Mouse (Mus musculus) bone marrow macrophage, adult 2 months (primary cell): Measurements from ENCODE around the gene H2-Q7. TPM values are rescaled to one million over a fixed set of nuclear protein-coding genes. Genes with fewer than 3 reads are reported as not detected.
"Not testable (repeated sequence)": the region's sequence is repeated elsewhere in the genome, so short reads cannot be mapped to it uniquely, and the experiment has no call there.

Experiments
- H3K27ac ChIP-seq: 2 replicates; pipeline ENCODE4 v1.5.1; 2012; ENCODE audit warnings: low read depth, low read length; ENCODE audit not compliant: insufficient read depth
- H3K4me1 ChIP-seq: 2 replicates; pipeline ENCODE4 v1.6.1; 2012; ENCODE audit warnings: low read length; ENCODE audit not compliant: control insufficient read depth, insufficient read depth
- H3K4me3 ChIP-seq: 2 replicates; pipeline ENCODE4 v1.5.1; 2012; ENCODE audit warnings: mild to moderate bottlenecking, low read length, moderate library complexity; ENCODE audit not compliant: insufficient read depth
- CTCF ChIP-seq: IDR thresholded peaks from 2 replicates; pipeline ENCODE4 v1.5.1; 2012; ENCODE audit warnings: low read depth, mild to moderate bottlenecking, low read length, moderate library complexity
- POLR2A ChIP-seq: IDR thresholded peaks from 2 replicates; pipeline ENCODE4 v1.6.1; 2012; ENCODE audit warnings: mild to moderate bottlenecking, low read depth, low read length, borderline replicate concordance
- polyA plus RNA-seq: library from polyadenylated mRNA; stranded (reverse); fragments of >200 nt; gene quantifications from 2 replicates; pipeline ENCODE4 v1.2.4, GENCODE M21; 2012; ENCODE audit not compliant: missing spikeins, insufficient read depth, insufficient read length

H2-Q7 gene
- 15.8 and 18.3 TPM in 2 replicates for polyA plus RNA-seq

- H3K4me1 ChIP-seq, H3K27ac ChIP-seq: not testable (repeated sequence)
- H3K4me3 ChIP-seq = peak within 1 kb of the TSS; percentile 40
Measured at GRCm38 (mm10) chr17:35438885-35439284, at the start of gene H2-Q7. Gene H2-Q7 (plus strand): TSS chr17:35439155.

DNA sequence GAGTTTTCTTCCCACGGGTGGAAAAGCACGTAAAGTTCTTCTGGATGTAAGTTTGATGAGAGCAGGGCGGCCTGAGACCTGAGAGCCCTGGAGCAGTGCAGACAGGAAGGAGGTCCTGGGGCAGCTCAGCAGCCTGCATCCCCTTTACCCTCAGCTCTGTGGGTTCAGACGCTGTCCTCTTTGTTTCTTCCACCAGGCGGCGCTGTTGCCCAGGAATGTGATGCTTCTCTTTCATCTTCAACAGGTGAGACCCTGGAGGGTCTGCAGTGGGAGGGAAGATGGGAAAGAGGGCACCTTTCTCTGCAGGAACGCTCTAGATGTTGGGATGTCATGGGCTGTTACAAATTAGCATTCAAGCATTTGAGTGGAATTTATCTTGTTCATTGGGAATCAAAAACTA is 49.2 kb upstream of the H2-Q7 start:
- TF ChIP-seq CTCF = peak; percentile 42
- not testable (repeated sequence) for H3K4me3 ChIP-seq, H3K27ac ChIP-seq, H3K4me1 ChIP-seq

DNA sequence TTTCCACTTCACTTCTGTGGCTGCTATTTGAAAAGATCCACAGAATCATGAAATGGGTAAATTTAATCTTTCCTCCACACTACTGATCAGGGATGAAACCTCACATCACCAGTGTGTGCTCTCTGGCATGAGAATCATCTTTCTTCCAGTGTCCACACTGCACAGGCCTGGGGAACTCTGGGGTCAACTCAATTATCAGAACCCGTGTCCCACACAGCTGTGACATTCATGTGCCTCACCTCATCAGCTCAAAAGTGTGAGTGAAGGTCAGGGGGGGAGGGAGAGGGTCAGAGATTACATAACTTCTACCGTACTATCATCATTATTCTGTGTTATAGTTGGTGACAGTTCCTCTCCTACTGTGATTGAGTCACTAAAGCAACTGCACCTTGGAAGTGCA is 46.3 kb upstream of the H2-Q7 start:
- not testable (repeated sequence) for H3K4me1 ChIP-seq, H3K27ac ChIP-seq, H3K4me3 ChIP-seq

DNA sequence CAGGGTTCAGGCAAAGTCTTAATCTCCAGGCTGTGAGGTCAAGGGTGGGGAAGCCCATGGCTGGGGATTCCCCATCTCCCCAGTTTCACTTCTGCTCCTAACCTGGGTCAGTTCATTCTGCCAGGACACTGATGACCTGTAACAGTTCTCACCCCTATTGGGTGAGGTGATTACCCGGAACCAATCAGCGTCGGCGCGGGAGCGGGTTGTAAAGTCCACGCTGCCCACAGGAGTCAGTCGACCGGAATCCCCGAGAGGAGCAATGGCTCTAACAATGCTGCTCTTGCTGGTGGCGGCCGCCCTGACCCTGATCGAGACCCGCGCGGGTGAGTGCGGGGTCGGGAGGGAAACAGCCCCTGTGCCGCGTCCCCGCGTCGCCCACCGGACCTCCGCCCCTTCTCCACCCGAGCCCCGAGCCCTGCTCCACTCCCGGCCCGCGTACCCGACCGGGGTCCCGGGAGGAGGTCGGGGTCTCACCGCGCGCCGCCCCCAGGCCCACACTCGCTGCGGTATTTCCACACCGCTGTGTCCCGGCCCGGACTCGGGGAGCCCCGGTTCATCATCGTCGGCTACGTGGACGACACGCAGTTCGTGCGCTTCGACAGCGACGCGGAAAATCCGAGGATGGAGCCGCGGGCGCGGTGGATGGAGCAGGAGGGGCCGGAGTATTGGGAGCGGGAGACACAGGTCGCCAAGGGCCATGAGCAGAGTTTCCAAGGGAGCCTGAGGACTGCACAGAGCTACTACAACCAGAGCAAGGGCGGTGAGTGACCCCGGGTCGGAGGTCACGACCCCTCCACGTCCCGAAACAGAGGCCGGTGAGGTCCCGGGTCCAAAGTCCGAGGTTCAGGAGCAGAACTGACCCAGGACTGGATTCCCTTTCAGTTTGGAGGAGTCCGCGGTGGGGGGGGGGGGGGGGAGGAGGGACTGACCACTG is 44.8 kb upstream of the H2-Q7 start:
- peak overlapping the region; percentile 45 for H3K4me3 ChIP-seq
- not testable (repeated sequence) for H3K27ac ChIP-seq

DNA sequence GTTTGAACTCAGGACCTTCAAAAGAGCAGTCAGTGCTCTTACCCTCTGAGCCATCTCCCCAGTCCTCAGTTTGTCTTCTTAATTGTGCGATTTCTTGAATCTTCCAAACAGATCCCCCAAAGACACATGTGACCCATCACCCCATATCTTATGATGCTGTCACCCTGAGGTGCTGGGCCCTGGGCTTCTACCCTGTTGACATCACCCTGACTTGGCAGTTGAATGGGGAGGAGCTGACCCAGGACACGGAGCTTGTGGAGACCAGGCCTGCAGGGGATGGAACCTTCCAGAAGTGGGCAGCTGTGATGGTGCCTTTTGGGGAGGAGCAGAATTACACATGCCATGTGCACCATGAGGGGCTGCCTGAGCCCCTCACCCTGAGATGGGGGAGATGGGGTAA is 42.0 kb upstream of the H2-Q7 start:
- not testable (repeated sequence) for H3K4me1 ChIP-seq, H3K4me3 ChIP-seq, H3K27ac ChIP-seq

More for the DNA sequence above, 44.8 kb upstream of the H2-Q7 start:
- H3K4me1 ChIP-seq = not testable (repeated sequence)

DNA sequence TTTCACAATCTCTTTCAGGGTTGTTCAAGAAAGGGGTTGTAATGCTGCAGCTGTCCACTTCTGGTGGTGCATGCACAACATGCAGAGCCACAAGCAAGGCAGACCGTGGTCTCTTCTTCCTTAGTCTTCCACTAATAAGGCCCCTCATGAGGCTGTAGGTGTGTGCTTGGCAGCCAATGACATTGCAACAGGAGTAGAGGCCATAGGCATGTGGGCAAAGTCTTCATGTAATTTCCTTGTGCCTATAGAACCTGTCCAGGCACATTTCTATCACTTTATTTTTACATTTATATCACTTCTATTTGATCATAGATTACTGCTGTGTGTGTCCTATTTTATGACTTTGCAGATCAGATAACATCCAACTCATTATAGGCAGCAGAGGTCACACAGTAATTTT is 25.9 kb upstream of the H2-Q7 start:
- not testable (repeated sequence) for H3K4me3 ChIP-seq, H3K4me1 ChIP-seq, H3K27ac ChIP-seq

GRCm38 (mm10) chr17:35415273-35416129 is 23.5 kb upstream of the H2-Q7 start:
- not testable (repeated sequence) for H3K4me3 ChIP-seq, H3K27ac ChIP-seq, H3K4me1 ChIP-seq

- Histone ChIP-seq H3K4me3 (no peak overlapping the region), H3K4me1 (no peaks in the 10 kb centered on the region)
Measured at GRCm38 (mm10) chr17:35418772-35419171, 20.2 kb upstream of the H2-Q7 start.

GRCm38 (mm10) chr17:35419564-35419963 is 19.4 kb upstream of the H2-Q7 start:
- not testable (repeated sequence) for H3K27ac ChIP-seq, H3K4me1 ChIP-seq, H3K4me3 ChIP-seq

More at GRCm38 (mm10) chr17:35418772-35419171, 20.2 kb upstream of the H2-Q7 start:
- H3K27ac ChIP-seq = no peak overlapping the region
- no peak for TF ChIP-seq POLR2A
- TF ChIP-seq CTCF = no peak

DNA sequence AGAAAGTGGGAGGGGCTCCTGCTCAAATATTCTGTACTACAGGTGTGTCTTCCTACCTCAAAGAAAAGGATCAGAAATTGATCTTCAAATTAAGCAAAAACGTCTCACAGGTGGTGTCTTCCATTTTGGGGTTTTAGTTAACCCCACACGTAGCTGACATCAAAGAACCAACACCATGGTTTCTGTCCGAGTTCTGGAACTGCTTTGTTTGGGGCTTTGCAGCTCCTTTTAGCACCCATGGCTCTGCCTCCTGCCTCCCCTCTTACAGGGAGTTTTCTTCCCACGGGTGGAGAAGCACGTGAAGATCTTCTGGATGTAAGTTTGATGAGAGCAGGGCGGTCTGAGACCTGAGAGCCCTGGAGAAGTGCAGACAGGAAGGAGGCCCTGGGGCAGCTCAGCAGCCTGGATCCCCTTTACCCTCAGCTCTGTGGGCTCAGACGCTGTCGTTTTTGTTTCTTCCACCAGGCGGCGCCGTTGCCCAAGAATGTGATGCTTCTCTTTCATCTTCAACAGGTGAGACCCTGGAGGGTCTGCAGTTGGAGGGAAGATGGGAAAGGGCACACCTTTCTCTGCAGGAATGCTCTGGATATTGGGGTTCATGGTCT is 18.6 kb upstream of the H2-Q7 start:
- peak; percentile 98 for TF ChIP-seq CTCF
- not testable (repeated sequence) for H3K27ac ChIP-seq, H3K4me3 ChIP-seq, H3K4me1 ChIP-seq

DNA sequence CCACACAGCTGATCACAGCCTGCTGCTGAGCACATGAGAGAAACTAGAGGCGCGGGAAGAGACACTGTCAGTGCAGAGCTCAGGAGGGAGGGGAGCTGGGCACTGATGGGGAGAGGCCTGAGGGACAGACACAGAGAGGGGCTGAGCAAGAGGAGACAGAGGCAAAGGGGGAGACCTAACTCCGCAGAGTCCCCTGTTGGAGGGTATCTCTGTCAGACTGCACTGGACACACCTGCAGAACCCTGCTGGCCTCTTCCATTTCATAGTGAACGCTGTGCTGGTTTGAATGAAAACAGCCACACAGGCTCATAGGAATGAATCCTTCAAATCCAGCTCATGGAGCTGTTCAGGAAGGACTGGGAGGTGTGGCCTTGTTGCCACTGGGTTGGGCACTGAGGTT is 17.6 kb upstream of the H2-Q7 start:
- not testable (repeated sequence) for H3K4me1 ChIP-seq, H3K27ac ChIP-seq, H3K4me3 ChIP-seq

- H3K4me3 ChIP-seq, H3K27ac ChIP-seq, H3K4me1 ChIP-seq: not testable (repeated sequence)
Measured at GRCm38 (mm10) chr17:35422360-35422759, 16.6 kb upstream of the H2-Q7 start.

DNA sequence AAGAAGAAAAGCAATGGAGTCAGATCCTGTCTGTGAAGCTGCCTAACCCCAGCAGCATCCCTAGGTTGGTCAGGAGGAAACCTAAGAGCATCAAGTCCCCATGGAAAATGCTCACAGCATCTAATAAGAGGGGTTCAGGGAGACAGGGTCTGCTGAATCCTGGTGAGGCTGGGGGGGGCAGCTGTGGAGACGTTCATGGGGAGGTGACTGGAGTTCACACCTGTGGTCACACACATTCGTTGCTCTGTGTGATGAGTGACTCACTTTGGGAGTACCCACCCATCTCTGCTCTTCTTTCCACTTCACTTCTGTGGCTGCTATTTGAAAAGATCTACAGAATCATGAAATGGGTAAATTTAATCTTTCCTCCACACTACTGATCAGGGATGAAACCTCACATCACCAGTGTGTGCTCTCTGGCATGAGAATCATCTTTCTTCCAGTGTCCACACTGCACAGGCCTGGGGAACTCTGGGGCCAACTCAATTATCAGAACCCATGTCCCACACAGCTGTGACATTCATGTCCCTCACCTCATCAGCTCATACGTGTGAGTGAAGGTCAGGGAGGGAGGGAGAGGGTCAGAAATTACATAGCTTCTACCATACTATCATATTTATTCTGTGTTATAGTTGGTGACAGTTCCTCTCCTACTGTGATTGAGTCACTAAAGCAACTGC is 15.7 kb upstream of the H2-Q7 start:
- not testable (repeated sequence) for H3K4me3 ChIP-seq, H3K4me1 ChIP-seq, H3K27ac ChIP-seq

DNA sequence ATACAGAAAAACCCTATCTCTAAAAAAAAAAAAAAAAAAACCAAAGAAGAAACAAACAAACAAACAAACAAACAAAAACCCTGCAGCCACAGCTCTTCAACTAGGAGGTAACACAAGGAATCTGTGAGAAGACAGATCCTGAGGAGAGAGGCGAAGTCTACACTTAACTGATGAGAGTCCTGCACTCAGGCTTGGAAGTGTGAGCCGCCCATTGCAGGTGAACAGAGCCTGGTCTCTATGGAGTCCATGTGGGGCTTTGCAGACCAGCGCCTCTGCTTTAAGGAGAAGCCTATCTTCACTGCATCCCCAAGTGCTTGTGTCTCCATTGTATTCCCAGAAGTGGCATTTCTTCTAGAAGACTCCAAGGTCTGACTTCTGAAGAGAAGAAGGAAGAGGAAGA is 14.8 kb upstream of the H2-Q7 start:
- not testable (repeated sequence) for H3K4me1 ChIP-seq, H3K4me3 ChIP-seq, H3K27ac ChIP-seq
